Mouse (Mus musculus) midbrain, embryonic 11.5 days (tissue): ENCODE results near the gene Twnk. TPM values are rescaled to one million over a fixed set of nuclear protein-coding genes. Genes with fewer than 3 reads are reported as not detected.
A peak's percentile ranks its signal among the peaks of the same experiment; 100 is the strongest.

Experiments used
- ATAC-seq: fragments of 200-750 bp; cut with Nextera tagmentation; 2 replicates; pipeline ENCODE4 v1.8.0; 2017; ENCODE audit warnings: moderate TSS enrichment, moderate library complexity; ENCODE audit not compliant: low FRiP score
- DNase-seq: peaks from one replicate; pipeline ENCODE4 v3.0.0; 2015; ENCODE audit warnings: low spot score; ENCODE audit errors: missing footprints
- H3K27ac ChIP-seq: fragments of 300-500 bp; sonication (generic); 2 replicates; pipeline ENCODE4 v1.5.1; 2014; ENCODE audit warnings: low read depth, low read length
- H3K27me3 ChIP-seq: fragments of 300-500 bp; sonication (generic); 2 replicates; pipeline ENCODE4 v1.6.1; 2014; ENCODE audit warnings: mild to moderate bottlenecking, low read length, moderate library complexity, mixed read lengths; ENCODE audit not compliant: control insufficient read depth, insufficient read depth
- H3K36me3 ChIP-seq: fragments of 300-500 bp; sonication (generic); 2 replicates; pipeline ENCODE4 v1.6.1; 2014; ENCODE audit warnings: mild to moderate bottlenecking, low read length, moderate library complexity, mixed read lengths; ENCODE audit not compliant: control insufficient read depth, insufficient read depth
- H3K4me1 ChIP-seq: fragments of 300-500 bp; sonication (generic); 2 replicates; pipeline ENCODE4 v1.6.1; 2014; ENCODE audit warnings: low read length; ENCODE audit not compliant: control insufficient read depth, insufficient read depth
- H3K4me2 ChIP-seq: fragments of 300-500 bp; sonication (generic); 2 replicates; pipeline ENCODE4 v1.6.1; 2014; ENCODE audit warnings: mild to moderate bottlenecking, moderate library complexity
- H3K4me3 ChIP-seq: fragments of 300-500 bp; sonication (generic); 2 replicates; pipeline ENCODE4 v1.5.1; 2014; ENCODE audit warnings: low read depth, low read length
- H3K9ac ChIP-seq: fragments of 300-500 bp; sonication (generic); 2 replicates; pipeline ENCODE4 v1.6.1; 2014; ENCODE audit warnings: low read length
- H3K9me3 ChIP-seq: fragments of 300-500 bp; sonication (generic); 2 replicates; pipeline ENCODE4 v1.6.1; 2016; ENCODE audit warnings: low read length; ENCODE audit not compliant: control insufficient read depth
- WGBS: fragments of 180-500 bp; shearing (Covaris S2); extraction: QIAGEN DNeasy Blood & Tissue Kit; methylation state at CpG from one replicate; pipeline ENCODE4 v1.1.7; 2014; 5-methylcytosine and 5-hydroxymethylcytosine counted together
- polyA plus RNA-seq: library from polyadenylated mRNA; unstranded; fragments of >200 nt; fragmentation: Nextera tagmentation; extraction: Ambion mirVana; gene quantifications from 2 replicates; pipeline ENCODE4 v1.2.1, GENCODE M21; 2014

The Twnk gene
- polyA plus RNA-seq, 1 experiment from 2014 or later = 14.2 TPM

GRCm38 (mm10) chr19:45025937-45026568 lies 20.6 kb downstream of the Twnk start:
- Histone ChIP-seq H3K4me3 (no peak overlapping the region), H3K27ac (no peak overlapping the region), H3K4me1 (peaks cover 8% of the 10 kb centered on the region), H3K36me3 (peaks cover 34% of the 10 kb centered on the region), H3K9ac (no peak overlapping the region), H3K27me3 (no peaks in the 10 kb centered on the region), H3K9me3 (no peaks in the 10 kb centered on the region), H3K4me2 (no peak overlapping the region)
- DNase-seq (no peak), ATAC-seq (no peak)
- 91% methylated on average over 37 of the region's 37 CpGs for WGBS

GRCm38 (mm10) chr19:45026958-45027670 lies 21.7 kb downstream of the Twnk start:
- no peak overlapping the region for H3K4me3 ChIP-seq
- no peak overlapping the region for H3K4me2 ChIP-seq
- H3K4me1 ChIP-seq = 0 out of 2 replicates have a peak, but pooled peaks cover 2% of the 10 kb centered on the region
- H3K27me3 ChIP-seq = no peaks in the 10 kb centered on the region
- DNase-seq (no peak), ATAC-seq (no peak)
- H3K27ac ChIP-seq = no peak overlapping the region
- peaks cover 34% of the 10 kb centered on the region for H3K36me3 ChIP-seq
- no peaks in the 10 kb centered on the region for H3K9me3 ChIP-seq
- no peak overlapping the region for H3K9ac ChIP-seq
- WGBS = 90% methylated on average over 6 of the region's 6 CpGs

GRCm38 (mm10) chr19:45027848-45028247 lies 22.4 kb downstream of the Twnk start:
- ATAC-seq (no peak), DNase-seq (no peak)
- Histone ChIP-seq H3K27ac (no peak overlapping the region), H3K4me1 (0 out of 2 replicates have a peak, but pooled peaks cover 2% of the 10 kb centered on the region), H3K36me3 (peaks cover 30% of the 10 kb centered on the region), H3K27me3 (no peaks in the 10 kb centered on the region), H3K4me3 (no peak overlapping the region), H3K9ac (no peak overlapping the region), H3K4me2 (no peak overlapping the region), H3K9me3 (no peaks in the 10 kb centered on the region)
- 84% methylated on average over 6 of the region's 6 CpGs for WGBS

GRCm38 (mm10) chr19:45028746-45029145 lies 23.3 kb downstream of the Twnk start:
- ATAC-seq (no peak), DNase-seq (no peak)
- H3K27me3 ChIP-seq = no peaks in the 10 kb centered on the region
- 0 out of 2 replicates have a peak, but pooled peaks cover 2% of the 10 kb centered on the region for H3K4me1 ChIP-seq
- H3K9me3 ChIP-seq = no peaks in the 10 kb centered on the region
- 60% methylated on average over 19 of the region's 19 CpGs for WGBS
- no peak overlapping the region for H3K4me2 ChIP-seq
- H3K27ac ChIP-seq = no peak overlapping the region
- H3K36me3 ChIP-seq = peaks cover 27% of the 10 kb centered on the region
- H3K9ac ChIP-seq = no peak overlapping the region
- no peak overlapping the region for H3K4me3 ChIP-seq

DNA sequence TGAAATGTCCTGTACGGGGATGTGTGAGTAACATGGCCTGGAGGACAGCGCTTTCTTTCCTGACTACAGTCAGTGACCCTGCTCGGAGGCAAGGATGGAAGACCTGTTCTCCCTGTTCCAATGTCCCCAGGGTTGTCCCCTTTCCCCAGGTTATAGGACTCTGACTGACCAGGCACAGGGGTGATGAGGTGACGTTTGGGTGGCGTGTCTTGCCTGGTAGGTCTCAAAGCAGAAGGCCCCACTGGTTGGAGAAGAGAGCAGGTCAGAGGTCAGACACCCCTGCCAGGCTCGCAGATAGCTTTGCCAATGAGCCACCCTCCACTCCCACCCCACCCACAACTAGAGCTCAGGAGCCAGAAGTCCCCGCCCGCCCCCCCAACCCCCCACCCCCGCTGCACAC lies 24.1 kb downstream of the Twnk start:
- Histone ChIP-seq H3K9me3 (no peaks in the 10 kb centered on the region), H3K9ac (no peak overlapping the region), H3K4me2 (no peak overlapping the region), H3K36me3 (peaks cover 22% of the 10 kb centered on the region), H3K27ac (no peak overlapping the region), H3K4me1 (0 out of 2 replicates have a peak, but pooled peaks cover 2% of the 10 kb centered on the region), H3K27me3 (no peaks in the 10 kb centered on the region), H3K4me3 (no peak overlapping the region)
- 50% methylated on average over 8 of the region's 9 CpGs for WGBS
- ATAC-seq (no peak), DNase-seq (no peak)

GRCm38 (mm10) chr19:45030111-45030510 lies 24.6 kb downstream of the Twnk start:
- DNase-seq (peak; percentile 96), ATAC-seq (peak; percentile 38; the same call in 1 of the 2 replicates)
- Histone ChIP-seq H3K9me3 (no peaks in the 10 kb centered on the region), H3K4me1 (0 out of 2 replicates have a peak, but pooled peaks cover 2% of the 10 kb centered on the region), H3K9ac (no peak overlapping the region), H3K36me3 (peaks cover 18% of the 10 kb centered on the region), H3K4me2 (no peak overlapping the region), H3K4me3 (no peak overlapping the region), H3K27ac (no peak overlapping the region), H3K27me3 (no peaks in the 10 kb centered on the region)
- WGBS = 35% methylated on average over 8 of the region's 8 CpGs

- Histone ChIP-seq H3K27ac (no peak overlapping the region), H3K9me3 (no peaks in the 10 kb centered on the region), H3K4me1 (0 out of 2 replicates have a peak, but pooled peaks cover 2% of the 10 kb centered on the region), H3K36me3 (peaks cover 11% of the 10 kb centered on the region), H3K9ac (no peak overlapping the region), H3K4me2 (no peak overlapping the region; the same call in 1 of the 2 replicates), H3K4me3 (no peak overlapping the region), H3K27me3 (no peaks in the 10 kb centered on the region)
- 43% methylated on average over 20 of the region's 20 CpGs for WGBS
- DNase-seq = peak; percentile 93
- 0 out of 2 replicates have a peak, but pooled peaks have one; percentile 11 for ATAC-seq
Measured at GRCm38 (mm10) chr19:45030746-45031693, 25.6 kb downstream of the Twnk start.

DNA sequence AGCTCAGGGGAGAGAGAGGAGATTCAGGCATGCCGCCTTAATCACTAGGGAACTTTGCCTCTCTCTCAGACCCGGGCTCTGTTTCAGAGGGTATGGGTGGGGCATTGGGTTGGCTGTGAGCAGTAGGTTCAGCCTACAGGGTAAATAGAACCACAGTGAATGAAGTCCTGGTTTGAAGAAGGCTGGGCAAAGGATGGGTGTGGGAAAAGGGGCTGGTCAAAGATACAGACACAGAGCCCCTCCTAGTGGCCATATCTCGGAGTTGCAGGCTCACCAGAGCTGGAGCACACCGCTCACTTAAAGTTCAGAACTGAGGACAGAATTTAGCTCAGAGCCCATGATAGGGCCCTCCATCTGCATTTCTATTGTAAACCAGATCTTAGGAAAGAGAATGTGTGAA lies 26.3 kb downstream of the Twnk start:
- Histone ChIP-seq H3K4me3 (no peak overlapping the region), H3K4me2 (no peak overlapping the region), H3K36me3 (peaks cover 3% of the 10 kb centered on the region; the same call in 1 of the 2 replicates), H3K4me1 (0 out of 2 replicates have a peak, but pooled peaks cover 2% of the 10 kb centered on the region), H3K9ac (no peak overlapping the region), H3K9me3 (no peaks in the 10 kb centered on the region), H3K27ac (no peak overlapping the region), H3K27me3 (no peaks in the 10 kb centered on the region)
- ATAC-seq (peak; percentile 54), DNase-seq (peak; percentile 97)
- 11% methylated on average over 4 of the region's 4 CpGs for WGBS
